Mouse (Mus musculus): Measurements from ENCODE around the gene Med13l. TPM values are rescaled to one million over a fixed set of nuclear protein-coding genes. Genes with fewer than 3 reads are reported as not detected.

Med13l gene
- polyA plus RNA-seq (2015; fragmentation: Nextera tagmentation; extraction: Ambion mirVana) = 11.2 and 12.2 TPM in 2 replicates

- Histone ChIP-seq H3K9me3 (replicated peaks; ENCODE audit: control insufficient read depth, low read length) (0 out of 2 replicates have a peak, but pooled peaks cover under 1% of the 10 kb centered on the region), H3K27ac (ENCODE audit: low read length) (peak within 1 kb of the TSS; percentile 96), H3K4me3 (ENCODE audit: low read depth, low read length) (peak within 1 kb of the TSS; percentile 98), H3K36me3 (ENCODE audit: control insufficient read depth, insufficient read depth) (no peaks in the 10 kb centered on the region; the same call in 1 of the 2 replicates), H3K9ac (ENCODE audit: low read depth, low read length) (peak within 1 kb of the TSS; percentile 98), H3K4me1 (ENCODE audit: control insufficient read depth, low read depth, low read length) (peaks cover 52% of the 10 kb centered on the region), H3K4me2 (ENCODE audit: low read depth, low read length) (peak within 1 kb of the TSS; percentile 86), H3K27me3 (ENCODE audit: control insufficient read depth, insufficient read depth, low read depth, low read length) (peaks cover 3% of the 10 kb centered on the region)
- ATAC-seq (ENCODE audit: low read depth) = peak; percentile 70
- under 1% methylated on average over 78 of the region's 120 CpGs for WGBS (ENCODE audit: insufficient replicate concordance)
Observed at GRCm38 (mm10) chr5:118560385-118561085, at the start of gene Med13l. Gene Med13l, plus strand, starts transcription at chr5:118560679.

- peaks cover 33% of the 10 kb centered on the region for H3K27me3 ChIP-seq (ENCODE audit: control insufficient read depth, insufficient read depth, low read depth, low read length)
- 79% methylated on average over 4 of the region's 4 CpGs for WGBS (ENCODE audit: insufficient replicate concordance)
- ATAC-seq (ENCODE audit: low read depth) = no peak
- H3K4me3 ChIP-seq (ENCODE audit: low read depth, low read length) = no peak overlapping the region
- no peak overlapping the region for H3K9ac ChIP-seq (ENCODE audit: low read depth, low read length)
- no peaks in the 10 kb centered on the region for H3K36me3 ChIP-seq (ENCODE audit: control insufficient read depth, insufficient read depth)
- peaks cover 11% of the 10 kb centered on the region for H3K4me1 ChIP-seq (ENCODE audit: control insufficient read depth, low read depth, low read length)
- H3K27ac ChIP-seq (ENCODE audit: low read length) = no peak overlapping the region
- no peak overlapping the region for H3K4me2 ChIP-seq (ENCODE audit: low read depth, low read length)
- no peaks in the 10 kb centered on the region for H3K9me3 ChIP-seq (replicated peaks; ENCODE audit: control insufficient read depth, low read length)
Observed at GRCm38 (mm10) chr5:118510969-118511368, 49.5 kb upstream of the Med13l start.

GRCm38 (mm10) chr5:118513005-118513404 is 47.5 kb upstream of the Med13l start:
- no peak overlapping the region for H3K27ac ChIP-seq (ENCODE audit: low read length)
- ATAC-seq (ENCODE audit: low read depth) = no peak
- H3K27me3 ChIP-seq (ENCODE audit: control insufficient read depth, insufficient read depth, low read depth, low read length) = peaks cover 41% of the 10 kb centered on the region
- H3K36me3 ChIP-seq (ENCODE audit: control insufficient read depth, insufficient read depth) = no peaks in the 10 kb centered on the region
- WGBS (ENCODE audit: insufficient replicate concordance) = 74% methylated on average over 1 of the region's 1 CpGs
- no peak overlapping the region for H3K4me2 ChIP-seq (ENCODE audit: low read depth, low read length)
- H3K9ac ChIP-seq (ENCODE audit: low read depth, low read length) = no peak overlapping the region
- H3K4me1 ChIP-seq (ENCODE audit: control insufficient read depth, low read depth, low read length) = peaks cover 11% of the 10 kb centered on the region
- no peaks in the 10 kb centered on the region for H3K9me3 ChIP-seq (replicated peaks; ENCODE audit: control insufficient read depth, low read length)
- no peak overlapping the region for H3K4me3 ChIP-seq (ENCODE audit: low read depth, low read length)

GRCm38 (mm10) chr5:118513629-118514526 is 46.6 kb upstream of the Med13l start:
- peak overlapping the region; percentile 43 for H3K9ac ChIP-seq (ENCODE audit: low read depth, low read length)
- ATAC-seq (ENCODE audit: low read depth) = no peak
- H3K27ac ChIP-seq (ENCODE audit: low read length) = no peak overlapping the region
- H3K9me3 ChIP-seq (replicated peaks; ENCODE audit: control insufficient read depth, low read length) = no peaks in the 10 kb centered on the region
- 2% methylated on average over 43 of the region's 43 CpGs for WGBS (ENCODE audit: insufficient replicate concordance)
- no peaks in the 10 kb centered on the region for H3K36me3 ChIP-seq (ENCODE audit: control insufficient read depth, insufficient read depth)
- H3K27me3 ChIP-seq (ENCODE audit: control insufficient read depth, insufficient read depth, low read depth, low read length) = peaks cover 41% of the 10 kb centered on the region
- peak overlapping the region; percentile 49 for H3K4me3 ChIP-seq (ENCODE audit: low read depth, low read length)
- H3K4me2 ChIP-seq (ENCODE audit: low read depth, low read length) = peak overlapping the region; percentile 62
- peaks cover 11% of the 10 kb centered on the region for H3K4me1 ChIP-seq (ENCODE audit: control insufficient read depth, low read depth, low read length)

GRCm38 (mm10) chr5:118514527-118514831 is 46.0 kb upstream of the Med13l start:
- Histone ChIP-seq H3K9ac (ENCODE audit: low read depth, low read length) (no peak overlapping the region), H3K4me2 (ENCODE audit: low read depth, low read length) (peak overlapping the region; percentile 62), H3K27ac (ENCODE audit: low read length) (no peak overlapping the region), H3K36me3 (ENCODE audit: control insufficient read depth, insufficient read depth) (no peaks in the 10 kb centered on the region), H3K4me1 (ENCODE audit: control insufficient read depth, low read depth, low read length) (peaks cover 11% of the 10 kb centered on the region), H3K9me3 (replicated peaks; ENCODE audit: control insufficient read depth, low read length) (no peaks in the 10 kb centered on the region), H3K27me3 (ENCODE audit: control insufficient read depth, insufficient read depth, low read depth, low read length) (peaks cover 41% of the 10 kb centered on the region), H3K4me3 (ENCODE audit: low read depth, low read length) (peak overlapping the region; percentile 49)
- WGBS (ENCODE audit: insufficient replicate concordance) = 27% methylated on average over 9 of the region's 9 CpGs
- no peak for ATAC-seq (ENCODE audit: low read depth)

- 49% methylated on average over 5 of the region's 5 CpGs for WGBS (ENCODE audit: insufficient replicate concordance)
- no peak for ATAC-seq (ENCODE audit: low read depth)
- H3K9ac ChIP-seq (ENCODE audit: low read depth, low read length) = no peak overlapping the region
- H3K4me3 ChIP-seq (ENCODE audit: low read depth, low read length) = no peak overlapping the region
- no peaks in the 10 kb centered on the region for H3K36me3 ChIP-seq (ENCODE audit: control insufficient read depth, insufficient read depth)
- 0 out of 2 replicates have a peak overlapping the region, but pooled peaks have one; percentile 62 for H3K4me2 ChIP-seq (ENCODE audit: low read depth, low read length)
- peaks cover 11% of the 10 kb centered on the region for H3K4me1 ChIP-seq (ENCODE audit: control insufficient read depth, low read depth, low read length)
- H3K9me3 ChIP-seq (replicated peaks; ENCODE audit: control insufficient read depth, low read length) = no peaks in the 10 kb centered on the region
- H3K27me3 ChIP-seq (ENCODE audit: control insufficient read depth, insufficient read depth, low read depth, low read length) = peaks cover 40% of the 10 kb centered on the region
- no peak overlapping the region for H3K27ac ChIP-seq (ENCODE audit: low read length)
Observed at GRCm38 (mm10) chr5:118514842-118515241, 45.6 kb upstream of the Med13l start.

GRCm38 (mm10) chr5:118515280-118515721 is 45.2 kb upstream of the Med13l start:
- H3K36me3 ChIP-seq (ENCODE audit: control insufficient read depth, insufficient read depth) = no peaks in the 10 kb centered on the region
- no peak overlapping the region for H3K27ac ChIP-seq (ENCODE audit: low read length)
- peaks cover 40% of the 10 kb centered on the region for H3K27me3 ChIP-seq (ENCODE audit: control insufficient read depth, insufficient read depth, low read depth, low read length)
- peaks cover 11% of the 10 kb centered on the region for H3K4me1 ChIP-seq (ENCODE audit: control insufficient read depth, low read depth, low read length)
- no peak overlapping the region for H3K9ac ChIP-seq (ENCODE audit: low read depth, low read length)
- 52% methylated on average over 11 of the region's 11 CpGs for WGBS (ENCODE audit: insufficient replicate concordance)
- ATAC-seq (ENCODE audit: low read depth) = no peak
- H3K4me2 ChIP-seq (ENCODE audit: low read depth, low read length) = no peak overlapping the region
- no peak overlapping the region for H3K4me3 ChIP-seq (ENCODE audit: low read depth, low read length)
- H3K9me3 ChIP-seq (replicated peaks; ENCODE audit: control insufficient read depth, low read length) = no peaks in the 10 kb centered on the region

GRCm38 (mm10) chr5:118516066-118516465 is 44.4 kb upstream of the Med13l start:
- Histone ChIP-seq H3K4me3 (ENCODE audit: low read depth, low read length) (no peak overlapping the region), H3K4me1 (ENCODE audit: control insufficient read depth, low read depth, low read length) (peaks cover 11% of the 10 kb centered on the region), H3K9me3 (replicated peaks; ENCODE audit: control insufficient read depth, low read length) (no peaks in the 10 kb centered on the region), H3K36me3 (ENCODE audit: control insufficient read depth, insufficient read depth) (no peaks in the 10 kb centered on the region), H3K9ac (ENCODE audit: low read depth, low read length) (no peak overlapping the region), H3K27ac (ENCODE audit: low read length) (no peak overlapping the region), H3K27me3 (ENCODE audit: control insufficient read depth, insufficient read depth, low read depth, low read length) (peaks cover 40% of the 10 kb centered on the region), H3K4me2 (ENCODE audit: low read depth, low read length) (no peak overlapping the region)
- ATAC-seq (ENCODE audit: low read depth) = no peak
- 86% methylated on average over 6 of the region's 6 CpGs for WGBS (ENCODE audit: insufficient replicate concordance)

GRCm38 (mm10) chr5:118516470-118516869 is 44.0 kb upstream of the Med13l start:
- H3K4me1 ChIP-seq (ENCODE audit: control insufficient read depth, low read depth, low read length) = peaks cover 11% of the 10 kb centered on the region
- no peak overlapping the region for H3K27ac ChIP-seq (ENCODE audit: low read length)
- H3K9ac ChIP-seq (ENCODE audit: low read depth, low read length) = no peak overlapping the region
- no peak for ATAC-seq (ENCODE audit: low read depth)
- peaks cover 42% of the 10 kb centered on the region for H3K27me3 ChIP-seq (ENCODE audit: control insufficient read depth, insufficient read depth, low read depth, low read length)
- H3K36me3 ChIP-seq (ENCODE audit: control insufficient read depth, insufficient read depth) = no peaks in the 10 kb centered on the region
- no peaks in the 10 kb centered on the region for H3K9me3 ChIP-seq (replicated peaks; ENCODE audit: control insufficient read depth, low read length)
- WGBS (ENCODE audit: insufficient replicate concordance) = 55% methylated on average over 6 of the region's 6 CpGs
- no peak overlapping the region for H3K4me3 ChIP-seq (ENCODE audit: low read depth, low read length)
- no peak overlapping the region for H3K4me2 ChIP-seq (ENCODE audit: low read depth, low read length)
